Mouse (Mus musculus) stomach, postnatal 0 days (tissue): ENCODE results near the gene Slc24a4. TPM values are rescaled to one million over a fixed set of nuclear protein-coding genes. Genes with fewer than 3 reads are reported as not detected.

Experiments used
- ATAC-seq: fragments of 200-750 bp; cut with Nextera tagmentation; 2 replicates; pipeline ENCODE4 v1.8.0; 2017; ENCODE audit not compliant: low FRiP score, low TSS enrichment
- DNase-seq: peaks from one replicate; pipeline ENCODE4 v3.0.0-alpha.2; 2016; ENCODE audit warnings: low spot score
- H3K27ac ChIP-seq: fragments of 300-500 bp; sonication (generic); replicated peaks from 2 replicates; pipeline ENCODE4 v1.5.1; 2014; ENCODE audit warnings: mild to moderate bottlenecking, control low read depth
- H3K27me3 ChIP-seq: fragments of 300-500 bp; sonication (generic); 2 replicates; pipeline ENCODE4 v1.6.1; 2014; ENCODE audit warnings: low read length; ENCODE audit not compliant: control insufficient read depth, insufficient read depth
- H3K36me3 ChIP-seq: fragments of 300-500 bp; sonication (generic); 2 replicates; pipeline ENCODE4 v1.6.1; 2014; ENCODE audit warnings: low read length, mixed read lengths; ENCODE audit not compliant: control insufficient read depth, insufficient read depth
- H3K4me1 ChIP-seq: fragments of 300-500 bp; sonication (generic); replicated peaks from 2 replicates; pipeline ENCODE4 v1.6.1; 2014; ENCODE audit warnings: antibody characterized with exemption; ENCODE audit not compliant: control insufficient read depth, insufficient read depth
- H3K4me2 ChIP-seq: fragments of 300-500 bp; sonication (generic); replicated peaks from 2 replicates; pipeline ENCODE4 v1.6.1; 2014; ENCODE audit warnings: low read depth, mild to moderate bottlenecking, control low read depth, moderate library complexity
- H3K4me3 ChIP-seq: fragments of 300-500 bp; sonication (generic); 2 replicates; pipeline ENCODE4 v1.5.1; 2014; ENCODE audit warnings: low read depth, low read length, control low read depth
- H3K9ac ChIP-seq: fragments of 300-500 bp; sonication (generic); 2 replicates; pipeline ENCODE4 v1.6.1; 2014; ENCODE audit warnings: mild to moderate bottlenecking, low read length, control low read depth, mixed read lengths
- H3K9me3 ChIP-seq: fragments of 300-500 bp; sonication (generic); 2 replicates; pipeline ENCODE4 v1.6.1; 2016; ENCODE audit warnings: low read length; ENCODE audit not compliant: control insufficient read depth
- CTCF ChIP-seq: IDR thresholded peaks from 2 replicates; pipeline ENCODE4 v1.5.1; 2016; ENCODE audit warnings: antibody characterized with exemption, low read depth, mild to moderate bottlenecking, moderate library complexity
- EP300 ChIP-seq: optimal IDR thresholded peaks from 2 replicates; pipeline ENCODE3; 2016; ENCODE audit warnings: antibody characterized with exemption
- WGBS: fragments of 180-500 bp; shearing (Covaris S2); extraction: QIAGEN DNeasy Blood & Tissue Kit; methylation state at CpG from one replicate; pipeline ENCODE4 v1.1.7; 2014; 5-methylcytosine and 5-hydroxymethylcytosine counted together
- polyA plus RNA-seq: library from polyadenylated mRNA; unstranded; fragments of >200 nt; fragmentation: Nextera tagmentation; extraction: Ambion mirVana; gene quantifications from 2 replicates; pipeline ENCODE4 v1.2.1, GENCODE M21; 2015

The Slc24a4 gene
- polyA plus RNA-seq, 1 experiment from 2014 or later, result 0.28 TPM

DNA sequence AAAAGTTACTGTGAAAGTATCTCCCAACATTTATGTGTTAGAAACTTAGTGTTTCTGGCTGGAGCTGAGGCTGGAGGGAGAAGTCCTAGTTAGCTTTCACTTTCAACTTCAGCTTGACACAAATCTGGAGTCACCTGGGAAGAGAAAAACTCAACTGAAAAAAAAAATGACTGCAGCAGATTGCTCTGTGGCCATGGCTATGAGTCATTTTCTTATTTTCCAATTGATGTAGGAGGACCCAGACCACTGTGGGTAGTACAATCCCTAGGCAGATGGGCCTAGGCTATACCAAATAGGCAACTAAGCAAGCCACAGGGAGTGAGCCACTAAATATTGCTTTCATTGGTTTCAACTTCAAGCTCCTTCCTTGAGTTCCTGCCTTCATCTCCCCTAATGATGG lies 19.7 kb upstream of the Slc24a4 start:
- Histone ChIP-seq H3K27ac (no peak overlapping the region), H3K4me2 (no peak overlapping the region), H3K9ac (no peak overlapping the region), H3K27me3 (no peaks in the 10 kb centered on the region), H3K9me3 (no peaks in the 10 kb centered on the region), H3K4me3 (no peak overlapping the region), H3K4me1 (no peaks in the 10 kb centered on the region), H3K36me3 (no peaks in the 10 kb centered on the region)
- DNase-seq, result no peak
- TF ChIP-seq EP300 (no peak), CTCF (no peak)
- no peak for ATAC-seq

GRCm38 (mm10) chr12:102112491-102112890 lies 16.0 kb upstream of the Slc24a4 start:
- WGBS, result 17% methylated on average over 4 of the region's 4 CpGs
- DNase-seq (no peak), ATAC-seq (peak; percentile 70; the same call in 1 of the 2 replicates)
- Histone ChIP-seq H3K27ac (no peak overlapping the region), H3K27me3 (no peaks in the 10 kb centered on the region), H3K36me3 (no peaks in the 10 kb centered on the region), H3K9me3 (no peaks in the 10 kb centered on the region), H3K9ac (no peak overlapping the region), H3K4me2 (no peak overlapping the region), H3K4me1 (no peaks in the 10 kb centered on the region), H3K4me3 (no peak overlapping the region)
- TF ChIP-seq EP300 (no peak), CTCF (no peak)

- ATAC-seq (peak; percentile 40; the same call in 1 of the 2 replicates), DNase-seq (no peak)
- 58% methylated on average over 7 of the region's 7 CpGs for WGBS
- TF ChIP-seq CTCF, result no peak
- no peak for TF ChIP-seq EP300
- no peaks in the 10 kb centered on the region for H3K9me3 ChIP-seq
- no peaks in the 10 kb centered on the region for H3K27me3 ChIP-seq
- H3K4me3 ChIP-seq, result no peak overlapping the region
- no peak overlapping the region for H3K9ac ChIP-seq
- no peaks in the 10 kb centered on the region for H3K36me3 ChIP-seq
- no peak overlapping the region for H3K27ac ChIP-seq
- no peak overlapping the region for H3K4me2 ChIP-seq
- H3K4me1 ChIP-seq, result no peaks in the 10 kb centered on the region
Measured at GRCm38 (mm10) chr12:102112901-102113300, 15.6 kb upstream of the Slc24a4 start.

DNA sequence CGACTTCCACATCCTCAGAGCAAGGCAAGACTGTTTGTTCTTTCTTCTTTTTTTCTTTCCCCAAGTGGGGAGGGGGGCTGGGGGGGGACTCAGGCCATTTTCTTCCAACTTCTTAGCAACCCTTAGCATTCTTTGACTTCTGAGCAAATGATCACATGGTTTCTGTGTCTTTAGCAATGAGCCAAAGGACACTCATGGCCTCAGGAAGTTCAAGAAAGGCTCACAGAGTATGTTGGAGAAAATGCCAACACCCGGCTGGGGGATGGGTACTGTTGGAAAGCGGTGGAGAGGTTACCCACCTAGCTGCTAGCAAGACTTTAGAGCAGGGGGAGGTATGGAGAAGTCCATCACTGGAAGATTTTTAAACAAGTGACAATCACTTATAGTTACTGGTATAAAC lies 15.1 kb upstream of the Slc24a4 start:
- no peak for DNase-seq

GRCm38 (mm10) chr12:102116580-102116979 lies 12.0 kb upstream of the Slc24a4 start:
- Histone ChIP-seq H3K4me2 (no peak overlapping the region), H3K27ac (no peak overlapping the region), H3K4me1 (no peaks in the 10 kb centered on the region), H3K9me3 (no peaks in the 10 kb centered on the region), H3K4me3 (no peak overlapping the region), H3K9ac (no peak overlapping the region), H3K27me3 (no peaks in the 10 kb centered on the region), H3K36me3 (no peaks in the 10 kb centered on the region)
- no peak for TF ChIP-seq EP300
- TF ChIP-seq CTCF, result no peak
- no peak for DNase-seq
- WGBS, result 71% methylated on average over 3 of the region's 3 CpGs
- no peak for ATAC-seq

More for the DNA sequence above, 15.1 kb upstream of the Slc24a4 start:
- no peak overlapping the region for H3K4me2 ChIP-seq
- H3K9ac ChIP-seq, result no peak overlapping the region
- no peak for ATAC-seq
- no peaks in the 10 kb centered on the region for H3K36me3 ChIP-seq
- no peaks in the 10 kb centered on the region for H3K27me3 ChIP-seq
- WGBS, result 54% methylated on average over 3 of the region's 3 CpGs
- H3K4me3 ChIP-seq, result no peak overlapping the region
- TF ChIP-seq EP300 (no peak), CTCF (no peak)
- H3K9me3 ChIP-seq, result no peaks in the 10 kb centered on the region
- H3K4me1 ChIP-seq, result no peaks in the 10 kb centered on the region
- H3K27ac ChIP-seq, result no peak overlapping the region

DNA sequence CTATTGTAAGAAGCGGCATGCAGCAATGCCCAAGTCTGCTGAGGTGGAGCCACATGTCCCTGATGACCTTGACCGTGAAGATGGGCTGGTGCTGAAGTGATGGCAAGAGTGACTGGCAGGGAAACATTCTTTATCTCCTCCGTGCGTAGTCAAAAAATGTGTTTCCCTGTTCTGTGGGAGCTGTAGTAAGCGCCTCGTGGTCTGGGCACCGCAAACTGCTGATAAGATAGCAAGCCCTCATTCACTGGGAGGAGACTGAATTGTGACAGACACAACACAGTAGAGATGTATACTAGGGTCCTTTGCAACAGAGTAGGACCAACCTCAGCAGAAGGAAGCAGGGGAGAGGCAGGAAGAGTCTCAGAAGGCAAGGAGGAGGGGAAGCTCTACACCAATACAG lies 10.5 kb upstream of the Slc24a4 start:
- DNase-seq (no peak), ATAC-seq (no peak)
- Histone ChIP-seq H3K27ac (no peak overlapping the region), H3K4me1 (no peaks in the 10 kb centered on the region), H3K36me3 (no peaks in the 10 kb centered on the region), H3K9ac (no peak overlapping the region), H3K4me3 (no peak overlapping the region), H3K4me2 (no peak overlapping the region), H3K9me3 (no peaks in the 10 kb centered on the region), H3K27me3 (no peaks in the 10 kb centered on the region)
- WGBS, result 66% methylated on average over 7 of the region's 7 CpGs
- no peak for TF ChIP-seq CTCF
- TF ChIP-seq EP300, result no peak
